Mouse (Mus musculus) MEL (cell line): ENCODE results near the gene Tmem220. TPM values are rescaled to one million over a fixed set of nuclear protein-coding genes. Genes with fewer than 3 reads are reported as not detected.
"Not testable (repeated sequence)": the region's sequence is repeated elsewhere in the genome, so short reads cannot be mapped to it uniquely, and the experiment has no call there.

ENCODE experiments used
- DNase-seq: peaks from one replicate; pipeline ENCODE4 v3.0.0; 2011; ENCODE audit warnings: low read depth, low spot score
- H3K27ac ChIP-seq: 2 replicates; pipeline ENCODE4 v1.5.1; 2012; ENCODE audit warnings: low read depth, mild to moderate bottlenecking, control low read depth, low read length, moderate library complexity; ENCODE audit not compliant: control insufficient read depth
- H3K27me3 ChIP-seq, 2 experiments: fragments of 150-350 bp in 1 of 2; sonication (generic) in 1 of 2; 2 replicates each; pipeline ENCODE4 v1.6.1; 2012; ENCODE audit warnings: low read length in 2 of 2, mild to moderate bottlenecking in 2 of 2, improper control_type of control experiment in 1 of 2, moderate library complexity in 1 of 2; ENCODE audit not compliant: insufficient read depth in 2 of 2, control insufficient read depth in 1 of 2
- H3K36me3 ChIP-seq, 2 experiments: 2 replicates each; pipeline ENCODE4 v1.6.1; 2012 to 2014; ENCODE audit warnings: low read length in 2 of 2, improper control_type of control experiment in 1 of 2, inconsistent platforms in 1 of 2, mild to moderate bottlenecking in 1 of 2; ENCODE audit not compliant: insufficient read depth in 2 of 2, control insufficient read depth in 1 of 2
- H3K4me1 ChIP-seq, 2 experiments: fragments of 150-350 bp in 1 of 2; sonication (generic) in 1 of 2; 2 replicates each; pipeline ENCODE4 v1.6.1; 2012; ENCODE audit warnings: low read length in 2 of 2, improper control_type of control experiment in 1 of 2, mild to moderate bottlenecking in 1 of 2; ENCODE audit not compliant: insufficient read depth in 2 of 2, control insufficient read depth in 1 of 2
- H3K4me3 ChIP-seq, 2 experiments: fragments of 150-350 bp in 1 of 2; sonication (generic) in 1 of 2; 2 replicates each; pipeline ENCODE4 v1.5.1; 2012; ENCODE audit warnings: low read depth in 2 of 2, low read length in 2 of 2, mild to moderate bottlenecking in 2 of 2, moderate library complexity in 2 of 2, control low read depth in 1 of 2, improper control_type of control experiment in 1 of 2; ENCODE audit not compliant: control insufficient read depth in 1 of 2, insufficient read depth in 1 of 2
- H3K79me2 ChIP-seq: 2 replicates; pipeline ENCODE4 v1.6.1; 2012; ENCODE audit warnings: mild to moderate bottlenecking, low read length, moderate library complexity; ENCODE audit not compliant: control insufficient read depth, poor library complexity, insufficient read depth
- H3K9ac ChIP-seq: 2 replicates; pipeline ENCODE4 v1.6.1; 2012; ENCODE audit warnings: low read depth, mild to moderate bottlenecking, control low read depth, low read length, moderate library complexity; ENCODE audit not compliant: control insufficient read depth, poor library complexity, severe bottlenecking
- H3K9me3 ChIP-seq: fragments of 150-350 bp; sonication (generic); replicated peaks from 2 replicates; pipeline ENCODE4 v1.6.1; 2012; ENCODE audit warnings: mild to moderate bottlenecking, low read length, improper control_type of control experiment, moderate library complexity; ENCODE audit not compliant: insufficient read depth
- CHD1 ChIP-seq: IDR thresholded peaks from 2 replicates; pipeline ENCODE4 v1.6.1; 2012; ENCODE audit warnings: low read depth, mild to moderate bottlenecking, inconsistent platforms, low read length, improper control_type of control experiment
- CHD2 ChIP-seq: IDR thresholded peaks from 2 replicates; pipeline ENCODE4 v1.6.1; 2011; ENCODE audit warnings: low read length, improper control_type of control experiment
- CTCF ChIP-seq, 3 experiments: IDR thresholded peaks in 2 of 3; conservative IDR thresholded peaks in 1 of 3; 2 replicates each; pipeline ENCODE4 v1.5.1; 2011 to 2012; ENCODE audit warnings: low read length in 3 of 3, low read depth in 2 of 3, mild to moderate bottlenecking in 2 of 3, improper control_type of control experiment in 1 of 3, inconsistent platforms in 1 of 3, mixed read lengths in 1 of 3, moderate library complexity in 1 of 3; ENCODE audit not compliant: control insufficient read depth in 1 of 3, insufficient read depth in 1 of 3, poor library complexity in 1 of 3, severe bottlenecking in 1 of 3
- E2F4 ChIP-seq: IDR thresholded peaks from 2 replicates; pipeline ENCODE4 v1.6.1; 2011; ENCODE audit warnings: low read depth, low read length, improper control_type of control experiment, borderline replicate concordance
- POLR2A ChIP-seq, 2 experiments: IDR thresholded peaks; 2 replicates each; pipeline ENCODE4 v1.6.1; 2011 to 2012; ENCODE audit warnings: low read length in 2 of 2, mild to moderate bottlenecking in 2 of 2, control low read depth in 1 of 2, improper control_type of control experiment in 1 of 2, low read depth in 1 of 2, moderate library complexity in 1 of 2; ENCODE audit not compliant: control insufficient read depth in 1 of 2, insufficient read depth in 1 of 2, poor library complexity in 1 of 2
- RCOR1 ChIP-seq: IDR thresholded peaks from 2 replicates; pipeline ENCODE4 v1.6.1; 2012; ENCODE audit warnings: low read depth, mild to moderate bottlenecking, inconsistent platforms, low read length, improper control_type of control experiment
- SMC3 ChIP-seq: IDR thresholded peaks from 2 replicates; pipeline ENCODE4 v1.6.1; 2011; ENCODE audit warnings: low read depth, low read length, improper control_type of control experiment
- TAL1 ChIP-seq: IDR thresholded peaks from 2 replicates; pipeline ENCODE4 v1.6.1; 2012; ENCODE audit warnings: mild to moderate bottlenecking, inconsistent platforms, low read length, moderate library complexity, mixed read lengths
- TBP ChIP-seq: IDR thresholded peaks from 2 replicates; pipeline ENCODE4 v1.8.0; 2011; ENCODE audit warnings: low read depth, low read length, improper control_type of control experiment
- TCF12 ChIP-seq: IDR thresholded peaks from 2 replicates; pipeline ENCODE4 v1.6.1; 2014; ENCODE audit warnings: low read depth, mild to moderate bottlenecking, inconsistent platforms, low read length, improper control_type of control experiment, moderate library complexity
- ZMIZ1 ChIP-seq: IDR thresholded peaks from 2 replicates; pipeline ENCODE4 v1.6.1; 2012; ENCODE audit warnings: low read depth, mild to moderate bottlenecking, inconsistent platforms, low read length, improper control_type of control experiment, moderate library complexity
- ZNF384 ChIP-seq: IDR thresholded peaks from 2 replicates; pipeline ENCODE4 v1.6.1; 2012; ENCODE audit warnings: low read depth, mild to moderate bottlenecking, inconsistent platforms, low read length, improper control_type of control experiment
- polyA plus RNA-seq, 2 experiments: library from polyadenylated mRNA; stranded (reverse) in 1 of 2; unstranded in 1 of 2; fragments of >175 nt in 1 of 2; fragments of >200 nt in 1 of 2; gene quantifications; 2 replicates each; pipeline versions ENCODE4 v1.2.1 to v1.2.4; 2012; ENCODE audit warnings: low replicate concordance in 2 of 2, low read depth in 1 of 2; ENCODE audit not compliant: insufficient read length in 2 of 2, insufficient read depth in 1 of 2, missing spikeins in 1 of 2
- total RNA-seq: library from RNA; depleted of rRNA; stranded (reverse); fragments of 300-350 nt; gene quantifications from 2 replicates; pipeline ENCODE4 v1.2.3, GENCODE M21; 2012

Gene Tmem220
- total and polyA plus RNA-seq, 3 experiments, result 0.35 to 0.99 TPM; not detected in 1

DNA sequence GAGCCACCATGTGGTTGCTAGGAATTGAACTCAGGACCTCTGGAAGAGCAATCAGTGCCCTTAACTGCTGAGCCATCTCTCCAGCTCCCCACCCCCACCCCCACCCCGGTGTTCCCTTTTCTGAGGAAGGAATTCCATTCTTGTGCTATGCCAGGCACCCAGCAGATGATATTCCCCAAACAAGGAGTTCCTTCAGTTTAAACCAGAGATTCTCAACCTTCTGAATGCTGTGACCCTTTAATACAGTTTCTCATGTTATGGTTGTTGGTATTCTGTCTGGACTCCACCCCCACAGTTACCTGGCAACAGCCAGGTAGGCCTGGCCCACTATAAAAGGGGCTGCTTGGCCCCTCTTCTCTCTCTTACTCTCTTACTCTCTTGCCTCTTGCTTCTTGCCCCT, 1.8 kb upstream of the Tmem220 start:
- peaks cover 0 to 21% of the 10 kb centered on the region in 2 experiments; a peak in 2 of 4 replicates for H3K36me3 ChIP-seq
- H3K9ac ChIP-seq, H3K27me3 ChIP-seq, H3K4me3 ChIP-seq, H3K27ac ChIP-seq, DNase-seq, H3K9me3 ChIP-seq, H3K79me2 ChIP-seq: not testable (repeated sequence)
- peaks cover 5 to 25% of the 10 kb centered on the region in 2 experiments; a peak in 3 of 4 replicates for H3K4me1 ChIP-seq

DNA sequence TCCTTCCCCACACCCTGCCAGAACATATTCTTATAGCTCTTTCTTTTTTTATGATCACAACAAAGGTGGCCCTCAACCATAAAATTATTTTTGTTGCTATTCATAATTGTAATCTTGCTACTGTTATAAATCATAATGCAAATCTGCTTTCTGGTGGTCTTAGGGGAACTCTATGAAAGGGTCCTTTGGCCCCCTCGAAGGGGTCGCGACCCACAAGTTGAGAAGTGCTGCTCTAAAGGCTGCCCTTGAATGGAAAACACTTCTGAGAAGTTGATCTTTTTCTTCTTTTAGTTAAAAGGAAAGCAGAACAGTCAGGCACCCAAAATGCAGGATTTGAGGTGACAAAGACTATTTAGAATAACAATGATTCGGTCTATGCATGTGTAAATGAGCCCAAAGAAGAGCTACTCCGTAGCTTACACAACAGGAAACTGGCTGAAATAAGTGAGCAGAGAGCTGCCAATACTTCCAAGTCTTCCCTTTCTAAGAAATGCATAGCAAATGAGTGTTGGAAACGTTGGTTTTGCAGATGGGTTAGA, 1.1 kb upstream of the Tmem220 start:
- peak overlapping the region; percentile 85 for H3K9ac ChIP-seq

DNA sequence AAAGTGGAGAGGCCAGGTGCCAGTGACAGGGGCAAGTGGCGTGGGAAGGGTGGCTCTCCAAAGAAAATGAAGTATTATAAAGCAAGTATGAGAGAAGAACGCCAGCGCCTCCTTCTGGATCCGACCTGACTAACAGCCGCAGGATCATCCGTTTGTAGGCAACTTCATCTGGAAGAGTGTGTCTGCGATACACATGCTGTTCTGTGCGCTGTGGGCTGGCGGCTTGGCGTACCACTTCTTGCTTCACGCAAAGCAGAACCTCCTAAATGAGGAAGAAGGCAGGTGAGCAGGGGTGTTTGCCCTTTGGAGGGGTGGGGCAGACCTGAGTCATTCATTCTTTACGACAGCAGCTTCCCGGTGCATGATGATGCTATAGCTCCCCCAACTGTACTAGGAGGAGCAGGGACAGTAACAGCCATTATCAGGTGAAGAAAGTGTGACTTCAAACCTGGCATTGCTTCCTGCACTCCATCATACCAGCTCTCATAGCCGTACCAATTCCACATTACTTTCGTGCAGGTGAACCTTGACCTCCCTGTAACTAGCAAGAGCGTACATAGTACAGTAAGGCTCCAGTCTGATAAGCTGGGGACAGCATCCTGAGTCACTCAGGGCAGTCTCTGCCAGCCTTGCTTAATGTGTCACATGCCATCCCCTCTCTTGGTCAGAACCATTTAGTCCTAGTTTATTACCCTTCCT, 6.1 kb downstream of the Tmem220 start:
- H3K4me3 ChIP-seq, result no peak overlapping the region
- TF ChIP-seq E2F4, result no peak
- 0 out of 2 replicates have a peak, but pooled peaks have one; percentile 9 for TF ChIP-seq SMC3
- peak in 2 of 3 experiments; percentile 37 to 49; a peak in 5 of 6 replicates for TF ChIP-seq CTCF (IDR thresholded peaks at IDR 0.05 in 2 of 3, conservative IDR thresholded peaks at IDR 0.05 in 1 of 3; ENCODE audit: control insufficient read depth in 1 of 3, insufficient read depth in 1 of 3, low read depth in 2 of 3, low read length in 3 of 3, poor library complexity in 1 of 3, severe bottlenecking in 1 of 3)
- H3K27ac ChIP-seq, result no peak overlapping the region
- H3K27me3 ChIP-seq, result no peaks in the 10 kb centered on the region
- H3K9ac ChIP-seq, result no peak overlapping the region
- no peaks in the 10 kb centered on the region for H3K9me3 ChIP-seq
- peak; percentile 39 for DNase-seq
- no peaks in the 10 kb centered on the region for H3K79me2 ChIP-seq
- no peaks in the 10 kb centered on the region for H3K4me1 ChIP-seq
- no peaks in the 10 kb centered on the region for H3K36me3 ChIP-seq

More for the DNA sequence above, 1.1 kb upstream of the Tmem220 start:
- Histone ChIP-seq H3K36me3 (peaks cover 0 to 21% of the 10 kb centered on the region in 2 experiments; a peak in 2 of 4 replicates), H3K79me2 (no peaks in the 10 kb centered on the region; the same call in 1 of the 2 replicates), H3K4me1 (peaks cover 5 to 23% of the 10 kb centered on the region in 2 experiments; a peak in 3 of 4 replicates), H3K27me3 (no peaks in the 10 kb centered on the region), H3K27ac (peak overlapping the region; percentile 9; the same call in 1 of the 2 replicates), H3K4me3 (peak overlapping the region; percentile 79 to 87), H3K9me3 (no peaks in the 10 kb centered on the region)
- no peak for TF ChIP-seq RCOR1
- TF ChIP-seq TAL1, result no peak
- TF ChIP-seq TBP, result no peak
- no peak for TF ChIP-seq POLR2A (IDR thresholded peaks at IDR 0.05; ENCODE audit: control insufficient read depth in 1 of 2, insufficient read depth in 1 of 2, low read depth in 1 of 2, low read length in 2 of 2, poor library complexity in 1 of 2)
- no peak for TF ChIP-seq TCF12
- TF ChIP-seq CHD2, result no peak
- TF ChIP-seq ZNF384, result no peak
- TF ChIP-seq CHD1, result 0 out of 2 replicates have a peak, but pooled peaks have one; percentile 52
- TF ChIP-seq ZMIZ1, result no peak
- no peak for DNase-seq
